Mouse (Mus musculus) retina, adult 2 months (tissue): ENCODE measurements around the gene Tmigd1.
"Not testable (repeated sequence)": the region's sequence is repeated elsewhere in the genome, so short reads cannot be mapped to it uniquely, and the experiment has no call there.

Experiments
- DNase-seq: peaks from one replicate; pipeline ENCODE4 v3.0.0-alpha.2; 2012; ENCODE audit warnings: low read depth, low spot score

Tmigd1 gene

DNA sequence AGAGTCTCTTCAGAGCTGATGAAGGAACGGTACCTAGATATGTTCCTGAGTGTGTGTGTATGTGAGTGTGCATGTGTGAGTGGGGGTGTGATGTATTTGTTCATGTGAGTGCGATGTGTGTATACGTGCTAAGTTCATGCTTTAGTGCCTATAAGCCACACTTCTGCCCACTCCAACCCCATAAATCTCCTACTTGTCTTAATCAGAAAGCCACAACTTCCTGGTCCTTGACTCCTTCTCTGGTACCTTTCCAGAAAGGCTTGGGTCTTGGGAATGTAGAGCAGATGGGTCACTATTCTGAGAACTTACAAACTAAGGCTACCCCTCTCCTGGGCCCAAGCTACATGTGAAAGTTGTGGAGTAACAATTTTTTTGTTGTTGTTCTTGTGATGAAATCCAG, 3.2 kb upstream of the Tmigd1 start:
- DNase-seq: no peak

DNA sequence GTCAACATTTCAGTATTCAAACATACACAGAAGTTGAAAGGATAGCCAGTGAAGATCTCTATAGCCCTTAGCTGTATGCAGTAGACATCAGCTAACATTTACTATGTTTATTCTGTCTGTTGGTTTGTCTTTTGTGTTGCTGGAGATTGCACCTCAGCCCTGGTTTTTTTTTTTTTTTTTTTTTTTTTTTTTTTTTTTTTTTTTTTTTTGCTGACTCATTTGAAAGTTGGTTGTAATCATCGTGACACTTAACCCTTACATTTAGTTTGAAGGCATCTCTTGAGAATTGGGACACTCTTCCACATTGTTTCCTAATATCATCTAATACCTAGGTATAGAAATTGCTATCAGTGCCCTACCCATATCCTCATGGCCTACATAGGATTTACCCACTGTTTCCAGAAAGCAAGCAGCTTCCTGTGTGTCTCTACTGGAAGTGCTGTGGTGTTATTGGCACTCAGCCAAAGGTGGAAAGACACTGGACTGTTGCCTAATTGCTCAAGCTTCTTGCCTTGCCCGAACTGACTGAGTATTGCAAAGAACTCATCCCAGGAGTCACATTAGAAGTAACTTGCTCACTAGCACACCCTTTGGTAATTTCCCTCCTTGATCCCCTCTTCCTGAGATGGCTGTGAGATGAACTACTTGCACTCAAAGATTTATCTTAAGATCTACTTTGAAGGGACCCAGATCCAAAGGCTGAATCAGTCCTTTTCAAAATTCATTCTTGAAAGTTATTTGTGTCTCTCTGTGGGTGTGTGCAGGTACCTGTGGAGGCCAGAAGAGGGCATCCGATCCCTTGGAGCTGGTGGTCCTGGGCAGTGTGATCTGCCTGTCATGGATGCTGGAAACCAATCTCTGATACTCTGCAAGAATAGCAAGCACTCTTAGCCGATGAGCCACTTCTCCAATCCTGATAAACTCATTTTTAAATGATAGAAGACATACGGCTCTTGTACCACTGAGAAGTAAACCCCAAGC, 1.9 kb upstream of the Tmigd1 start:
- no peak for DNase-seq

DNA sequence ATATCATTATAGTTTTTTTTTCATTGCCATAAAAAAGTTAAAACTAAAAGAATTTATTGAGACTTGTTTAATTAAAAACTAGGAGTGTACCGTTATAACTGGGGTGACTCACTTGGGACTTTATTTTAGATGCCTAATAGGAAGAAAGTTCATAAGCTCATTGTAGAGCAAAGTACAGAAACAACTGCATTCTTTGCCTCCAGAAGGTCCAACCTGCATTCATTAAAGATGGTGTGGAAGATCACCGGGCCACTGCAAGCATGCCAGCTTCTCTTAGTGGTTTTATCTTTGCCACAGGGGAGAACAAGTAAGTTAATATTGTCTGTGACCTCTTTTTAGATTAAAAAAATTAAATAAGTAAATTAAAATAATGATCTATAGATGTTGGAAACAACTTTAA, 2.4 kb downstream of the Tmigd1 start:
- DNase-seq: no peak

DNA sequence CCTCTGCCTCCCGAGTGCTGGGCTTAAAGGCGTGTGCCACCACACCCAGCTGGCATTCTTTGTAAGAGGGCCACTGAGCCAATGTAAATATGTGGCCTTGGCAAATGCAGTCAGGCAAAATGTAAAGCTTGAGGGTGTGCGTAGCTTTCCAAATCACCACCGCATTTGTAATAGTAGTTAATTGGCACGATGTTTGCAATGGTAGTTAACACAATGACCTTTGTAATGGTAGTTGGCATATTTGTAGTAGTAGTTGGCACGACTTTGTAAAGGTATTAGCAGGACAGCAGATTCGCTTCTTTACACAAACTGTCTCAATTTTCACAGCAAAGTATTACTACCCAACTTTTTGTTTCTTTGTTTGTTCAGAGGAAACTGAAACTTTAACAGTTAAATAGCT, 6.7 kb downstream of the Tmigd1 start:
- DNase-seq: no peak

DNA sequence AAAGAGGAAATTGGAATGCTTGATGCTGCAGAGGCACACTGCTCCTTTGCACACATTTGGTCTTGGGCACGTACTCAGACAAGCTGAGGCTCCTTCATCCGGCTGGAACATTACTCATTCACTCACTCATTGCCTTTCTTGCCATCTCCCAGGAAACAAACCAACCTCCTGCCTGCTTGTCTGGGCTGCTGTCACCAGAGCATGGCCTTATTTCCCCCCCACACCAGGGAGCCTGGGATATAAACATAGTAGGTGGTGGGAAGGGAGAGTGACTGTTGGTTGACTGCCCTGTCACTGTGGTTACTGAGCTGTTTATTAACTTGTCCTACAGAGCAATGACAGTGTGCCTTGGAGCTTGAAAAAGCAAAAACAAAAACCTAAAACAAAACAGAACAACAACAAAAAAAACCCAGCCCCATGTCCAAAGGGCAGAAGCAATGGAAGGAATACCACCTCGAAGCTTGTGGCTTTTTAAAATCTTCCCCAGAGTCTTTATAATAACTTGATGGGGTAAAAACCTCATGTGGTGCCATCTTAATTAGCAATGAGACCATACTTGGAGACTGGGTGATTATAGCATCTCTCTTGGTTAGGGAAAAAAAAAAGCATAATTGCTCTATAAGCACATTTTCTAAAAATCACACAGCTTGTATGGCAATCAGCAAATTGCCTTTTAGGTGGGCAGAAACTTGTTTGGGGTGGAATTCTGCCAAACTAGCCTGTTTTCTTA, 9.5 kb downstream of the Tmigd1 start:
- no peak for DNase-seq

DNA sequence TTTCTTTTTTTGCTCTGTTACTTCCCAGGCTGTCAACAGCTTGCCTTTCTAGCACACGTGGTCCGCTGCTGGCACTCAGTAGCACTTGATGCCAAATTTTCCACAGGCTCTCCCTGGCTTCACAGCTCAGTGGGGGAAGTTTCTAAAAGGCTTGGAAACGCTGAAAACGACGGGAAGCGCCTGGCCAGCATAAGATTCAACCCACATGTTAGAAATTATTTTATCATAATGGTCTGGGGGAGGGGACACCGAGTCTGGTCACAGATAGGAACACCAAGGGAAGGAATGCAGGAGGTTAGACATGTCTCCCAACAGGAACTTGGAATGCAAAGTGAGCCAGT, 10.1 kb downstream of the Tmigd1 start:
- no peak for DNase-seq

DNA sequence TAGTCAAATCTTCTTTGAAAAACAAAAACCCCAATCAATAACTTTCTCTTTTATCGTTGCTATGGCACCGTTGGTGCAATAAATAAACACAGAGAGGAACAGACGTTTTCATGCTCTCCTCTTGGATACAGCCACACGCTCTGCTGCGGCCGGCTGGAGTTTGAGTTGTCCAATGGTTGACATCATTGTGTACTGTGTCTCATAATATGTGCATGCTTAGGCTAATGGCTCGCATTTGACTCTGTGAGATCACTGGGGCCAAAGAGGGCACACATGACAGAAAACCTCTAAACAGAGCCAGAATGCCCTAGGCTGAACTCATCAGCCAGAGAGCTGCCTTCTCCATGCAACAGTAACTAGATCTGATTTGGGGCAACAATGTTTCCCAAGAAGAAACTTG, 12.4 kb downstream of the Tmigd1 start:
- DNase-seq: no peak

DNA sequence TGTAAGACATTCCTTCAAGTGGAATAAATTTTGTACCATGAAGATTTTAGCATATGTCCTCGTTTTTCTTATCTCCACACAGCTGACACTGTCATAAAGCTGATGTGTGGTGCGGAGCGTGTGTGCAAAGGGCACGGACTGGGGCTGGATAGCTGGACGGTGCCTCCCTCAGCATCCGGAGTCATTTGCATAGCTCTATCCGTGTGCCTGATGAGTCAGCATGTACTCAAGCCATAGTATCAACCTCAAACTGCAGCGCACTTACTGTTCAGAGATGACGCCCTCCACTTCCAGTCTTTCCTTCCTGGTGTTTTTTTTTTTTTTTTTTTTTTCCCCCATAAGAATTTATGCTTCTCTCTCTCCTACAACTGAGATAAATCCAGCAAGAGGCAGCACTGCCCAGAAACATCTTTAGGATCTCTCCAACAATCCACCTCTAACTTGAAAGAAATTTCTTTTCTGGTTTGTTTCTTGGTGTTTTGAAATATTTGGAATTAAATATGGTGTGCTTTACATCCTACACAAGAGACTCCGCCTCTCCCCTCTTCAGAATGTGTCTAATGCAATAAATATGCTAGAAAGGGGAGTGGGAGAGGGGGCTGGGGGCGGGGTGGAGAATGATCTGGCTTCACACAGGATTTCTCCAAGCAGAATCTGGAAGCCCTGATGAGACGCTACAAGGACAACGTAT, 14.7 kb downstream of the Tmigd1 start:
- DNase-seq: no peak

DNA sequence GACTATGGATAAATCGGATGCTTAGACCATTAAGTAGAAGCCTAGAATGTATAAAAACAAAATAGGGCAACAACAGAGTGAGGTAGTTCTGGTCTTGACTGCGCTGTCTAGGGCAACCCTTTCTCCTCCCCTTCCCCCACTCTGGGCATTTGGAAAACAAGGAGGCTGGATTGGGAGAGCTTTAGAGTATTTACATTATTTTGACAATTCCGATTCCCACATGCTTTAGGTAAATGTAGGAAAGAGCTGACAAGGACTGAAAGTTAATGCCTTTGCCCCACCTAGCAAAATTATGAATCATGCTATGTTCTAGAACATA, 15.2 kb downstream of the Tmigd1 start:
- no peak for DNase-seq

DNA sequence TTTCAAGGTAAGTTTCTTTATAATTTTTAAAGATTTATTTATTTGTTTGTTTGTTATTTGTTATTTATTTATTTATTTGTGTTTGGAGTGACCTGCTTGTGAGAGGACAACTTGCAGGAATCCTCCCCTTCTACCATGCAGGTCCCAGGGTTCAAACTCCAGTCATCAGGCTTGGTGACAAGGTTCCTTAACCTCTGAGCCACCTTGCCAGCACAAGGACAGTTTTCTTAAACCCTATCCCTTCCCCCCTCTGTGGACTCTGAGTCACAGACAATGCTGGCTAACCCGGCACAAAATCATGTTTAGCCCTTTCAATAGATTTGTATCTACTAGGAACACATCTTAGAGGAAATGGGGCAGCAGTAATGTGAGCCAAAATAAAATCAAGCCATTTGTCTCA, 18.6 kb downstream of the Tmigd1 start:
- DNase-seq: no peak

DNA sequence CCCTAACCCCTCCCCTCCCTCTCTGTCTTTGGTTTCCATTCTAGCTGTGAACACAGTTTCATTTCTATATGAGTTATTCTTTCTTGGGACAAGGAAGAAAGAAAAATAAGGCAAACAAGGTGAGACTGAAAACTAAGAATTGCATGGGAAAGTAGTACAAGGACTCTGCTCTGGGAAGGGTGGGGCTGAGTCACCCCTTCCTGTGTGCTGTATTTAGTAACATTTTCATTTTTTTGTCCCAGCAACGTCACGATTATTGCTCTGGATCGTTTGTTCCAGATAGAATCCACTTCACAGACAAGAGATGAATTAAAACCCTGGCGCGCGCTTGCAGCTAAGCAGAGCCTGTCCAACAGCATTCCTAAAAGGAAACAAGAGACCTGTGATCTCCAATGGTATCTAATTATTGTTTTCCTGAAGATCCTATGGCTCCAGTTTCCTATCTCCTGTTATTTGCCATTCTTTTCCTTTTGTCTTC, 22.8 kb downstream of the Tmigd1 start, which contains the start of gene Blmh:
Blmh (plus strand) TSS at position 51 of the 478 bp plus-strand sequence.
- DNase-seq: no peak

DNA sequence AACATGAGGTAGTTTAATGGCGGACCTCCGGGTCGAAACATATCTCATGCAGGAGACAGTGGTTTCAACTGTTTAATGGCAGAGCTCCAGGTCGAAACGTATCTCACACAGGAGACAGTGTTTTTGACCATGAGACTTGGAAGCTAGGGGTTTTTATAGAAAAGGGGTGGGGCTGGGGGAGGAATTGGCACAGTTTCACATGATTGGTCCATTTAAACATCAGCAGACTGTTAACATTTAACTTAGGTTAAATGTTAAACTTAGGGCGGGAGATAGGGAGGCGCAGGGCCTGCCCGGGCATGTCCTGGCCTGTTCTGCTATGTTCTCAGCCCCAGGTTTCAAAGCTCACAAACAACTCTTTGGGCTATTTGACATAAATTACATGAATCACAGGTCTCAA, 26.6 kb downstream of the Tmigd1 start:
- not testable (repeated sequence) for DNase-seq

DNA sequence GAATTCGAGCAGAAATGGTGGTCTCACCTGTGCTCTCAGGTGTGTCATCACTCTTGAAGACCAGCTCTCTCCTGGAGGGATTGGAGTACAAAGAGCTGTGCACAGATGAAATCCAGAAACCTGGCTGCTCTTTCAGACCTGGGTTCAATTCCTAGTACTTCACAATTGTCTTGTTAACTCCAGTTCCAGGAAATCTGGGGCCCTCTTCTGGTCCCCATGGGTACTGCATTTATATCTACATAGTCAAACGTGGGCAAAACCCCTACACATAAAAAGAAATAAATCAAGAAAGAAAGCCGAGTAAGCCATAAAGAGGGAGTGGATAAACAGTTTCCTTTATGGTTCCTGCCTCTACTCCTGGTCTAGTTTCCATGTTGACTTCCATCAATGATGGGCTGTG, 31.2 kb downstream of the Tmigd1 start:
- DNase-seq: no peak

DNA sequence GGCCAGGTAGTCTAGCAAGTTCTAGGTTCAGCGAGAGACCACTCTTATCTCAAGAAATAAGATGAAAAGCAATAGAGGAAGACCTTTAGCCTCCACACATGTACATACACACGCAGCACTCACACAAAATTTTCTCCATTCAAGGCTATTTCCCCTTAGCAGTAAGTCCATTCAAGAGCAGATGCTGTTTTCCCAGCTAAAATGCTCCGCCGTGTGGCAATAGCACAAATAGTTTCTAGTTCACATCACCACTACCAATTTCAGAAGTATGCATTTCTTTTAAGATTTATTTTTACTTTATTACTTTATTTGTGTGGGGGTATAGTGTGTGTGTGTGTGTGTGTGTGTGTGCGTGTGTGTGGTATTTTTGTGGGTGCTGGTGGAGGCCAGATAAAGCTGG, 34.6 kb downstream of the Tmigd1 start:
- DNase-seq: no peak

DNA sequence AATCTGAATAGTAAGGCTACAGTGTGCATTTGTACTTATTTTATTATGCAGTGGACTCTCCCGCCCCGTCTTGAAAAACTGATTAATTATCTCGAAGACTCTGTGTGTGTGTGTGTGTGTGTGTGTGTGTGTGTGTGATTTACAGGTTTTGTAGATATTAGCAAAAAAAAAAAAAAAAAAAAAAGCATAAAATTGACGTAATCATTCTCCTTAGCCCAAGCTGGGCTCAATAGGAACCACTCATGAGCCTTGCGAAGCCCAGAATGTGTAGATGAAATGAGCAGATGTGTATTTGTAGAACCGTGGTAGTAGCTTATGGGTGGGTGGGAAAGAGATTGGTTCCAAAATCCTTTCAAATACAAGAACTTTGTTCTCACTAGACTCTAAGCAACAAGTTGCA, 42.9 kb downstream of the Tmigd1 start:
- DNase-seq: no peak

DNA sequence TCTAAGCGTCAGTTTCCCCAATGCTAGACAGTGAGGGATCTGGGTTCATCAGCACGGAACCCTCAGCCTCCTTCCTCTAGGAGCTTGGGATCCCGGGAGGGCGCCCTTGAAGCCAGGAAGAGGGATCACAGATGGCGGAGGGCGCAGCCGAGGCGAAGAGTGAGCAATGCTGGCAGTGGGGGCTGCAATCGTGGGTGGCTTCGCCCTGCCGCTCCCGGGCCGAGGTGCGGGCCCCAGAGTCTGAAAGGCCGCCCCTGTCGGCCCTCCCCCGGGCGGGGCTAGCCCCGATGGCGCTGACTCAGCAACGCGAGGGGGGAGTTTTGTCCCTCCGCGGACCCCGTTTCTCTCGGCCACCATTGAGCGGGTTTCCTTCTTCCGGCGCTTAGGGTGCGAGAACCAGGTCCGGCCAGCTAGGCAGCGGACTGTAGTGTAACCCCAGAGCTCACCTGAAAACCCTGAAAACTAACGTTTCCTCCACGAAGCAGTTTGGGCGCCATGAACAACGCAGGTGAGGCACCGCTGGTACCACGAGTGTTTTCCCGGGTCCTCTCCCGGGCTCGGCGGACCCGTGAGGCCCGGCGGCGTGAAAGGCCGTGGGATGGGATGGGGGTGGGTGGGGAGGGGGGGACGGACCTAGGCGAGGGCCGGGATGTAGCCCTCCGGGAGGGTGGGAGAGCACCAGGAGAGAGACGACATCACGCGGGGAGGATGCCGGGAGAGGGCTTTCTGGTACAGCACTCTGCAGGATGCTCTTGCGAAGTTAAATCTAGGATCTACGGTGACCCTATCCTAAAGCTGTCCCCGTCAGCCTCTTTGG, 43.6 kb downstream of the Tmigd1 start:
- peak; percentile 83 for DNase-seq

DNA sequence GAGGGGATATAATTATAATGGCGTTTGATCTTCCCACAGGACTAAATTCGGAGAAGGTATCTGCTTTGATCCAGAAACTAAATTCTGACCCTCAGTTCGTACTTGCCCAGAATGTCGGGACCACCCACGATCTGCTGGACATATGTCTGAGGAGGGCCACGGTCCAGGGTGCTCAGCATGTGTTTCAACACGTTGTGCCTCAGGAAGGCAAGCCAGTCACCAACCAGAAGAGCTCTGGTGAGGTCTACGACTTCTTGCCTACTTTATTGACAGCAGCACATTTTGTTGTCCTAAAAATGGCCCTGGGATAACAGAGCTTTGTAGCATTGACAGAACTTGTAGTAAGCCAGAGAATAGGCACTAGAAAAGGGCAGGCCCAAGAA, 44.2 kb downstream of the Tmigd1 start:
- no peak for DNase-seq

DNA sequence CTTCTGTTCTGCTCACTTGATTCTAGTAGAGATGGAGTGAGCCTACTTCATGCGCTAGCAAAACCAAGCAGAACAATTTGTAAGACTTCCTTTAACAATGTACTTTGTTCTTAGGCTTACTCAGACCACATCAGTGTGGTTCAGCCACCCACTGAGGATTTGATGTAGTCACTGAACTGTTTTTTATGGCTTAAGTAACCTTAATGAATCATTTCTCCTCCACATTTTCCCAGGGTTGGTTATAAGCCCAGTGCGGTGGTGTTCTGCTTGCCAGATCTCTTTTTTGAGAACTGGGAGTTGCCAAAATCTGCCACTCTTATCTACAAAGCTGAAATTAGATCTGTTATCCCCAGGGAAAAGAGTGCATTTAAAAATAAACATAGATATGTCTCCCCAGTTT, 51.6 kb downstream of the Tmigd1 start:
- DNase-seq: no peak

DNA sequence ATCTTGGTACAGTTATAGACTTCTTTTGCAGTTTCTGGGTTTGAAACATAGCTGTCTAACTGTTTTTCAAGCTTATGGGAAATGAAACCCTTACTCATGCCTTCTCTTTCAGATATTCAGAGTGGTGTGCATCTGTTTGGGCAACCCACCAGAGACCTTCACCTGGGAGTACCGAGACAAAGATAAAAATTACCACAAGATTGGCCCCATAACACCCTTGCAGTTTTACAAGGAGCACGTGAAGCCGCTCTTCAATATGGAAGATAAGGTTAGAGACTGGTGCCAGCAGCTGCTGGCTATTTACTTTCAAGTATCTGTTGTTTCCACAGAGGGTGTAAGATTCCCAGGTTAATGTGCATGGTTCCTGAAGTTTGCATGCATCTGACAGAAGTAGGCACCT, 63.7 kb downstream of the Tmigd1 start:
- no peak for DNase-seq
